Mouse (Mus musculus): ENCODE measurements at regions not wholly inside any gene's neighbourhood (a gene's known extent, or its start where the extent isn't known, plus 50 kb on each side); places are given as distances from the start of the nearest gene placed in this dataset.

- DNase-seq (ENCODE audit: low spot score in 2 of 2) = no peak
These were observed 169.4 kb upstream of the Prok2 start for GRCm38 (mm10) chr6:99895558-99895957.

GRCm38 (mm10) chr6:99893936-99894335, 167.7 kb upstream of the Prok2 start:
- DNase-seq (ENCODE audit: low spot score in 2 of 2) = no peak

GRCm38 (mm10) chr6:99892204-99892603, 166.0 kb upstream of the Prok2 start:
- no peak for DNase-seq (ENCODE audit: low spot score in 2 of 2)

- DNase-seq (ENCODE audit: low spot score in 2 of 2) = no peak
These were observed 165.6 kb upstream of the Prok2 start for GRCm38 (mm10) chr6:99891790-99892189.

GRCm38 (mm10) chr6:99890805-99891204, 164.6 kb upstream of the Prok2 start:
- DNase-seq (ENCODE audit: low spot score in 2 of 2) = no peak

- no peak for DNase-seq (ENCODE audit: low spot score in 2 of 2)
These were observed 162.9 kb upstream of the Prok2 start for GRCm38 (mm10) chr6:99889055-99889454.

- no peak for DNase-seq (ENCODE audit: low spot score in 2 of 2)
These were observed 161.7 kb upstream of the Prok2 start for GRCm38 (mm10) chr6:99887904-99888303.

GRCm38 (mm10) chr6:99884755-99885154, 158.6 kb upstream of the Prok2 start:
- DNase-seq (ENCODE audit: low spot score in 2 of 2) = no peak

- no peak for DNase-seq (ENCODE audit: low spot score in 2 of 2)
These were observed 157.9 kb upstream of the Prok2 start for GRCm38 (mm10) chr6:99884054-99884453.

GRCm38 (mm10) chr6:99881606-99882005, 155.4 kb upstream of the Prok2 start:
- no peak for DNase-seq (ENCODE audit: low spot score in 2 of 2)

GRCm38 (mm10) chr6:99874852-99875251, 148.7 kb upstream of the Prok2 start:
- DNase-seq (ENCODE audit: low spot score in 2 of 2) = no peak

- no peak for DNase-seq (ENCODE audit: low spot score in 2 of 2)
These were observed 147.8 kb upstream of the Prok2 start for GRCm38 (mm10) chr6:99874029-99874428.

- no peak for DNase-seq (ENCODE audit: low spot score in 2 of 2)
These were observed 139.9 kb upstream of the Prok2 start for GRCm38 (mm10) chr6:99866061-99866460.

GRCm38 (mm10) chr6:99864949-99865348, 138.8 kb upstream of the Prok2 start:
- DNase-seq (ENCODE audit: low spot score in 2 of 2) = no peak

- no peak for DNase-seq (ENCODE audit: low spot score in 2 of 2)
These were observed 137.2 kb upstream of the Prok2 start for GRCm38 (mm10) chr6:99863418-99863817.

- DNase-seq (ENCODE audit: low spot score in 2 of 2) = no peak
These were observed 131.2 kb upstream of the Prok2 start for GRCm38 (mm10) chr6:99857411-99857810.

- no peak for DNase-seq (ENCODE audit: low spot score in 2 of 2)
These were observed 127.5 kb upstream of the Prok2 start for GRCm38 (mm10) chr6:99853716-99854115.

GRCm38 (mm10) chr6:99850706-99851105, 124.5 kb upstream of the Prok2 start:
- DNase-seq (ENCODE audit: low spot score in 2 of 2) = no peak

- DNase-seq (ENCODE audit: low spot score in 2 of 2) = no peak
These were observed 119.3 kb upstream of the Prok2 start for GRCm38 (mm10) chr6:99845508-99845846.

GRCm38 (mm10) chr6:99844775-99845507, 118.7 kb upstream of the Prok2 start:
- DNase-seq (ENCODE audit: low spot score in 2 of 2) = no peak

GRCm38 (mm10) chr6:99843507-99843906, 117.3 kb upstream of the Prok2 start:
- no peak for DNase-seq (ENCODE audit: low spot score in 2 of 2)

- no peak for DNase-seq (ENCODE audit: low spot score in 2 of 2)
These were observed 116.5 kb upstream of the Prok2 start for GRCm38 (mm10) chr6:99842723-99843122.

- DNase-seq (ENCODE audit: low spot score in 2 of 2) = no peak
These were observed 114.6 kb upstream of the Prok2 start for GRCm38 (mm10) chr6:99840823-99841222.

GRCm38 (mm10) chr6:99833323-99833722, 107.1 kb upstream of the Prok2 start:
- DNase-seq (ENCODE audit: low spot score in 2 of 2) = no peak

Data from spleen, postnatal 14 days (tissue).